Mouse (Mus musculus) spleen, adult 2 months (tissue): Measurements from ENCODE around the gene Trappc2l. TPM values are rescaled to one million over a fixed set of nuclear protein-coding genes. Genes with fewer than 3 reads are reported as not detected.
A peak's percentile ranks its signal among the peaks of the same experiment; 100 is the strongest.

ENCODE experiments used
- DNase-seq, 2 experiments: peaks; one replicate each; pipeline versions ENCODE4 v3.0.0 to v3.0.0-alpha.2; 2012 to 2021; ENCODE audit warnings: low spot score in 2 of 2, low read depth in 1 of 2
- H3K27ac ChIP-seq: fragments of 200-500 bp; 2 replicates; pipeline ENCODE4 v1.5.1; 2012; ENCODE audit warnings: low read length, inconsistent platforms; ENCODE audit not compliant: insufficient read depth
- H3K27me3 ChIP-seq: fragments of 200-500 bp; 2 replicates; pipeline ENCODE4 v1.6.1; 2012; ENCODE audit warnings: mild to moderate bottlenecking, moderate library complexity, low read length, inconsistent platforms; ENCODE audit not compliant: control insufficient read depth, insufficient read depth
- H3K36me3 ChIP-seq: fragments of 200-500 bp; 2 replicates; pipeline ENCODE4 v1.6.1; 2012; ENCODE audit warnings: mild to moderate bottlenecking, low read length, inconsistent platforms; ENCODE audit not compliant: control insufficient read depth, insufficient read depth
- H3K4me1 ChIP-seq: fragments of 200-500 bp; 2 replicates; pipeline ENCODE4 v1.6.1; 2011; ENCODE audit warnings: inconsistent platforms; ENCODE audit not compliant: control insufficient read depth, insufficient read depth, insufficient read length
- H3K4me3 ChIP-seq: fragments of 200-500 bp; 2 replicates; pipeline ENCODE4 v1.5.1; 2011; ENCODE audit warnings: mild to moderate bottlenecking, inconsistent platforms; ENCODE audit not compliant: insufficient read depth, insufficient read length; ENCODE audit errors: extremely low read depth
- CTCF ChIP-seq: fragments of 200-500 bp; IDR thresholded peaks from 2 replicates; pipeline ENCODE4 v1.5.1; 2011; ENCODE audit warnings: mild to moderate bottlenecking, inconsistent platforms; ENCODE audit not compliant: insufficient read depth, insufficient read length, insufficient replicate concordance; ENCODE audit errors: extremely low read depth
- POLR2A ChIP-seq: fragments of 200-500 bp; IDR thresholded peaks from 2 replicates; pipeline ENCODE4 v1.6.1; 2011; ENCODE audit warnings: low read depth, low read length, inconsistent platforms
- WGBS: fragments of 180-500 bp; shearing (Covaris S2); methylation state at CpG from one replicate; pipeline ENCODE4 v1.1.7; 2018; 5-methylcytosine and 5-hydroxymethylcytosine counted together
- polyA plus RNA-seq: library from polyadenylated mRNA; depleted of rRNA; stranded (reverse); fragments of >200 nt; gene quantifications from 2 replicates; pipeline ENCODE4 v1.2.3, GENCODE M21; 2012

Gene Trappc2l
- polyA plus RNA-seq, 1 experiment, result 133 TPM

GRCm38 (mm10) chr8:122574264-122574663 is 37.2 kb upstream of the Trappc2l start:
- Histone ChIP-seq H3K36me3 (peaks cover 26% of the 10 kb centered on the region), H3K27ac (no peak overlapping the region), H3K27me3 (no peaks in the 10 kb centered on the region), H3K4me1 (peaks cover 11% of the 10 kb centered on the region; the same call in 1 of the 2 replicates), H3K4me3 (no peak overlapping the region)
- DNase-seq, result no peak
- no peak for TF ChIP-seq CTCF
- TF ChIP-seq POLR2A, result no peak
- WGBS, result 76% methylated on average over 3 of the region's 3 CpGs

DNA sequence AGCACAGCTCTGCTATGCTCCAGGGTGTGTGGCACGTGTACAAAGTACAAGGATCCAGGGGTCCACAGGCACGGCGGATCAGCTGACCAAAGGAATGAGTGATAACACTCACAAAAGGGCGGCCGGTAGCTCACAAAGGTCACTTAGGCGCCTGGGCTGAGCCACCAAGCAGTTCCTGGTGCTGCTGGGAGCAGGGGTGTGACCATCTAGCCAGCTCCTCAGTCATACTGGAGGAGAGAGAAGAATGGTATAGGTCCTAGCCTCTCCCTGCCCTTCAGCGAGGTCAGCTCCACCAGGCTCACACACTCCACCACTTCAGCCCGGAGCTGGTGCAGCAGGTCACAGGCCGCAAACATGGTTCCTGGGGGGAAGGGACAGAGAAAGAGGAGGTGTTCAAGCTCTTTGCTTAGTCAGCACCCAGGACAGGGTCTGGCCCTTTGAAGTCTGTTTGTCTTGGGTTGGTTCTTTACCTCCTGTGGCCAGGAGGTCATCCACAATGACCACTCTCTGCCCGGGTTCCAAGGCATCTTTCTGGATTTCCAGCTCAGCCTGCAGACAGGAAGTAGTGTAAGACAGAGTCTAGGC is 36.7 kb upstream of the Trappc2l start:
- DNase-seq, result no peak
- peaks cover 11% of the 10 kb centered on the region; the same call in 1 of the 2 replicates for H3K4me1 ChIP-seq
- H3K27ac ChIP-seq, result no peak overlapping the region
- 78% methylated on average over 10 of the region's 10 CpGs for WGBS
- H3K27me3 ChIP-seq, result no peaks in the 10 kb centered on the region
- TF ChIP-seq POLR2A, result no peak
- TF ChIP-seq CTCF, result no peak
- peaks cover 24% of the 10 kb centered on the region for H3K36me3 ChIP-seq
- H3K4me3 ChIP-seq, result no peak overlapping the region

DNA sequence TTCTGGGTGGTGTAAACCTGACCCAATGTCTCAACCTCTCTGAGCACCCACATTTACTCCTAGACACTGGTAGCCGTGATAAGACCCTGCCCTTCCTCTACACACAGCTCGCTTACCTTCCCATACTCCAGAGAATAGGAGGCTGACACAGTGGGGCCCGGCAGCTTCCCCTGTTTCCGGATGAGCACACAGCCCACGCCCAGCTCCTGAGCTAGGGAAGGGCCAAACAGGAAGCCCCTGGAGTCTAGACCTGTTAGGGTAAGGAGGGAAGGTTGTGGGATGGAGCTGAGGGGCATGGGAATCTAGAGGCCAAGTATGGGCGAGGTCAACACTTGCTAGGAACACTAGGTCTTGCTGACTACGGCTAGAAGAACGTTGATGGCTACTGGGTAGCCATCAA is 36.2 kb upstream of the Trappc2l start:
- TF ChIP-seq POLR2A (no peak), CTCF (no peak)
- Histone ChIP-seq H3K4me1 (peaks cover 11% of the 10 kb centered on the region; the same call in 1 of the 2 replicates), H3K36me3 (peaks cover 23% of the 10 kb centered on the region), H3K4me3 (no peak overlapping the region), H3K27ac (no peak overlapping the region), H3K27me3 (no peaks in the 10 kb centered on the region)
- 71% methylated on average over 8 of the region's 8 CpGs for WGBS
- no peak for DNase-seq

DNA sequence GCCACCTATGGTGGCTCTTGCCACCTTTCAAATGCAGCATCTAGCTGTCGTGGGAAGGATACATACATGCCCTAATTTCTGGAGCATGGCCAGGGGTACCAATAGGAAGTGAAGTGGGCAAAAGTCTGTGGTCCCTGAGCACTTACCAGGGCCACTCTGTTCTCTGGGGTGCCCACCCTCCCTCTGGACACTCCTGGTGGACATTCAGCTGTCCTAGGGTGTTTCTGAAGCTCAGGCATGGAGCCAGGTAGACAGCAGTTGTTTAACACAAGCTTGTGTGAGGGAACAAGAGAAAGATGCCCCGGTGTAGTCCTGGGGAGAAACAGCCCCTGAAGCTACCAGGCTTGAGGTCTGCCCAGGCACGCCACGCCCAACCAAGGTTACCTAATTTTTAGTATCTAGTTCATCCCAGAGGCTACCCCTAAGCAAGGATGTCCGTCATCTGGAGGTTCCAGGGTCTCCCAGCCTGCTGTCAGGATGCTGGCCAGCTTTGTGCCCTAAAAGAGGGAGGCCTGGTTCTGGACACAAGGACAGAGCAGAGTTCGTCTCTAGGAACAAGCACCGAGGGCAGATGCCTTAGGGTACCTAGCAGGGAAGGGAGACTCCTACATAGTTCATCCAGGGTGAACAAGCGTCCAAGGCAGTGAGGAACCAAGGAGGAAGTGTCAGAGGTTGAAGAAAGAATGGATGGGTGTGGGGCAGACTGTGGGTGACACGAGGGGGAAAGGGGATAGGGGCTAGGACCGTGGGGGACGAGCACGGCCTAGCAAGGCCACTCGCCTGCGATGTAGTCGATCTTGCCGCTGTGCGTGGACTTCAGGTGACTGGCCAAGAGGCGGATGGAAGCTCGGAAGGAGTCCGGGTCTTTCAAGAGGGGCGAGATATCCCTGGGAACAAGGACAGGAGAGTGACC is 35.4 kb upstream of the Trappc2l start:
- Histone ChIP-seq H3K27ac (peak overlapping the region; percentile 23; the same call in 1 of the 2 replicates), H3K4me1 (peaks cover 11% of the 10 kb centered on the region; the same call in 1 of the 2 replicates), H3K27me3 (no peaks in the 10 kb centered on the region), H3K36me3 (peaks cover 18% of the 10 kb centered on the region), H3K4me3 (peak overlapping the region; percentile 79)
- WGBS, result 13% methylated on average over 21 of the region's 21 CpGs
- no peak for DNase-seq
- no peak for TF ChIP-seq POLR2A
- TF ChIP-seq CTCF, result no peak

GRCm38 (mm10) chr8:122576648-122577022 is 34.8 kb upstream of the Trappc2l start, which contains the start of gene Aprt:
Gene Aprt (minus strand): TSS chr8:122576909.
- peaks cover 11% of the 10 kb centered on the region for H3K36me3 ChIP-seq
- peaks cover 11% of the 10 kb centered on the region; the same call in 1 of the 2 replicates for H3K4me1 ChIP-seq
- peak within 1 kb of the TSS; percentile 79 for H3K4me3 ChIP-seq
- TF ChIP-seq POLR2A (peak; percentile 52), CTCF (no peak)
- peak; percentile 84 to 96 for DNase-seq
- no peaks in the 10 kb centered on the region for H3K27me3 ChIP-seq
- peak within 1 kb of the TSS; percentile 23; the same call in 1 of the 2 replicates for H3K27ac ChIP-seq
- 1% methylated on average over 39 of the region's 39 CpGs for WGBS

GRCm38 (mm10) chr8:122577116-122577515 is 34.3 kb upstream of the Trappc2l start:
- no peak overlapping the region for H3K27ac ChIP-seq
- no peak for DNase-seq
- no peaks in the 10 kb centered on the region for H3K27me3 ChIP-seq
- H3K36me3 ChIP-seq, result peaks cover 7% of the 10 kb centered on the region
- 75% methylated on average over 10 of the region's 10 CpGs for WGBS
- H3K4me3 ChIP-seq, result no peak overlapping the region
- TF ChIP-seq POLR2A (no peak), CTCF (no peak)
- H3K4me1 ChIP-seq, result peaks cover 11% of the 10 kb centered on the region; the same call in 1 of the 2 replicates
